Mouse (Mus musculus) limb, embryonic 15.5 days (tissue): ENCODE measurements around the gene Fbln7. TPM values are rescaled to one million over a fixed set of nuclear protein-coding genes. Genes with fewer than 3 reads are reported as not detected.
A peak's percentile ranks its signal among the peaks of the same experiment; 100 is the strongest.

ENCODE experiments used
- ATAC-seq: fragments of 200-750 bp; cut with Nextera tagmentation; 2 replicates; pipeline ENCODE4 v1.8.0; 2017; ENCODE audit warnings: low read depth, moderate TSS enrichment; ENCODE audit not compliant: insufficient number of reproducible peaks, low FRiP score, low TSS enrichment
- H3K27ac ChIP-seq: fragments of 300-500 bp; sonication (generic); 2 replicates; pipeline ENCODE4 v1.5.1; 2015; ENCODE audit warnings: moderate library complexity, mild to moderate bottlenecking, inconsistent platforms
- H3K27me3 ChIP-seq: fragments of 300-500 bp; sonication (generic); 2 replicates; pipeline ENCODE4 v1.6.1; 2015; ENCODE audit warnings: inconsistent platforms
- H3K36me3 ChIP-seq: fragments of 300-500 bp; sonication (generic); 2 replicates; pipeline ENCODE4 v1.6.1; 2015; ENCODE audit warnings: inconsistent platforms
- H3K4me1 ChIP-seq: fragments of 300-500 bp; sonication (generic); 2 replicates; pipeline ENCODE4 v1.6.1; 2015; ENCODE audit warnings: inconsistent platforms
- H3K4me2 ChIP-seq: fragments of 300-500 bp; sonication (generic); 2 replicates; pipeline ENCODE4 v1.6.1; 2015; ENCODE audit warnings: mild to moderate bottlenecking, inconsistent platforms
- H3K4me3 ChIP-seq: fragments of 300-500 bp; sonication (generic); 2 replicates; pipeline ENCODE4 v1.5.1; 2015; ENCODE audit warnings: mild to moderate bottlenecking, inconsistent platforms
- H3K9ac ChIP-seq: fragments of 300-500 bp; sonication (generic); 2 replicates; pipeline ENCODE4 v1.6.1; 2015; ENCODE audit warnings: inconsistent platforms
- H3K9me3 ChIP-seq: fragments of 300-500 bp; sonication (generic); 2 replicates; pipeline ENCODE4 v1.6.1; 2016; ENCODE audit warnings: inconsistent platforms
- WGBS: fragments of 180-500 bp; shearing (Covaris S2); methylation state at CpG from one replicate; pipeline ENCODE4 v1.1.7; 2015; 5-methylcytosine and 5-hydroxymethylcytosine counted together
- polyA plus RNA-seq: library from polyadenylated mRNA; unstranded; fragments of >200 nt; fragmentation: Nextera tagmentation; extraction: Ambion mirVana; gene quantifications from 2 replicates; pipeline ENCODE4 v1.2.1, GENCODE M21; 2015

Gene Fbln7
- 11.4 and 11.8 TPM in 2 replicates for polyA plus RNA-seq

DNA sequence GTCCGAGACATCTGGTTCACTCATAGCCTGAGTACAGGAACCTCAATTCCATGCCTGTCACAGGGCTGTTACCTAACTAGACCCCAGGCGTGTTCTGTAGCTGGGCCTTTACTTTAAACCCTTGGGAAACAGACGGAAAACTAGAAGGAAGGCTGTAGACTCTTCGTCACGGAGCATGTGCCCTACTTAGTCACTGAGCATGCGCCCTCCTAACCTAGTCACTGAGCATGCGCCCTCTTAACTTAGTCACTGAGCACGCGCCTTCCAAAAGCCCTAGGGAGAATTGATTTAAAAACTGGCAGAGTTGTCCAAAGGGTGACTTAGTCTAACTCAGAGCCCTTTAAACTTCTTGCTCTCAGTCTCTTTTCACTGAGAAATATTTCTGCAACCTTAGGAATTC is at the start of gene Fbln7:
Fbln7 (plus strand) TSS at position 346 of the 400 bp plus-strand sequence.
- Histone ChIP-seq H3K4me2 (peak within 1 kb of the TSS; percentile 91), H3K4me1 (peaks cover 16% of the 10 kb centered on the region), H3K27me3 (peaks cover 26% of the 10 kb centered on the region), H3K9me3 (no peaks in the 10 kb centered on the region), H3K9ac (peak within 1 kb of the TSS; percentile 54), H3K27ac (peak within 1 kb of the TSS; percentile 23; the same call in 1 of the 2 replicates), H3K4me3 (peak within 1 kb of the TSS; percentile 52), H3K36me3 (no peaks in the 10 kb centered on the region)
- no peak for ATAC-seq
- 83% methylated on average over 9 of the region's 9 CpGs for WGBS

DNA sequence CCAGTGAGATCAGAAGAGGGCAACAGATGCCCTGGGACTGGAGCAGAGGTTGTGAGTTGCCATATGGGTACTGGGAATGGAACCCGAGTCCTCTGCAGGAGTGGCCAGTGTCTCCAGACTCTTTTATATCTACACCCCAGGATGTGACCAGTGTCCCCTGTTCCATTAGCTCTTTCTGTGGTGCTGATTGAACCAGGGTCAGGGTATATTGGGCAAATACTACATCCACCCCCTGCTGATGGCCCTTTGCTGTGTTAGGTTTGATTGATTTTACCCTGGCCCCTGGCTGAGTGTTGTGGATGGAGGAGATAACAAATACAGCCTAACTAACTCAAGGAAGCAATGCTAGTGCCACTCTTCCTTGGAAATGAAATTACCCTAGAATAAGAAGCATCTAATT is 46.5 kb upstream of the Fbln7 start:
- Histone ChIP-seq H3K27me3 (no peaks in the 10 kb centered on the region), H3K4me1 (peaks cover 11% of the 10 kb centered on the region; the same call in 1 of the 2 replicates), H3K4me3 (no peak overlapping the region), H3K9me3 (no peaks in the 10 kb centered on the region), H3K36me3 (no peaks in the 10 kb centered on the region), H3K27ac (no peak overlapping the region), H3K4me2 (no peak overlapping the region), H3K9ac (no peak overlapping the region)
- 76% methylated on average over 1 of the region's 1 CpGs for WGBS
- ATAC-seq: no peak

DNA sequence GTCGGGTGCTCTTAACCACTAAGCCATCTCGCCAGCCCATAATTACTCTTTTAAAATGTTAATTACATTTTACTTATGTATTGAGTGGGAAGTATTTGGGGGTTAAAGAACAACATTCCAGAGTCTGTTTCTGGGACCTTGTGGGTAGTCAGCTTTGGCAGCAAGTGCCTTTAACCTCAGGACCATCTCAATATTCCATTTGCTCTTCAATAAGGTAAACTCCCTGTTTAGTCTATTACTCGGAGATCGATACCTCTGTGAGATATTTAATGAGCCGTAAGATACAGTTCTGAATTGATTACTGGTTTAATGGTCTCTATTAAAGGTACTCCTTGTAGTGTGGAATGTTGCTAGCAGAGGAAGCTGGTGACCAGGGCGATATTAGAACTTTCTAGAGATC is 45.9 kb upstream of the Fbln7 start:
- 29% methylated on average over 6 of the region's 6 CpGs for WGBS
- H3K27me3 ChIP-seq: no peaks in the 10 kb centered on the region
- ATAC-seq: no peak
- H3K27ac ChIP-seq: peak overlapping the region; percentile 92
- peak overlapping the region; percentile 73 for H3K4me3 ChIP-seq
- H3K36me3 ChIP-seq: no peaks in the 10 kb centered on the region
- no peak overlapping the region for H3K9ac ChIP-seq
- peaks cover 11% of the 10 kb centered on the region; the same call in 1 of the 2 replicates for H3K4me1 ChIP-seq
- no peaks in the 10 kb centered on the region for H3K9me3 ChIP-seq
- H3K4me2 ChIP-seq: peak overlapping the region; percentile 71

DNA sequence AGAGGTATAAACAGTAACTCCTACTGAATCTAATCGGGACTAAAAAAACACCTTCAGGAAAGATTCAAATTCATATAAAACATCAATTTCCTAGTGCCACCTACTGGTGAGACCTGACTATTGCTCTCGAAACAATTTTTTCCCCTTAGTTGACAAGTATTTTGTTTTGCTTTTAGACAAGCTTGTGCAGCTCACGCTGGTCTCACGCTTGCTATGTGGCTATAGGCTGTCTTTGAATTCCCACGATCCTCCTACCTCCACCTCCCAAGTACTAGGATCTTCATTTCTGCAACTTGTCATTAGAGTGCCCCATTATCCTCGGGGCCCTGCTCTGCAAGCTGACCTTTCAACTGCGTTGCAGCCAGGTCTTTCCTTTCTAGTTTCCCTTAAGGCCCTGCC is 45.4 kb upstream of the Fbln7 start:
- ATAC-seq: peak; percentile 25; the same call in 1 of the 2 replicates
- Histone ChIP-seq H3K27me3 (no peaks in the 10 kb centered on the region), H3K4me2 (peak overlapping the region; percentile 71), H3K4me3 (peak overlapping the region; percentile 73), H3K9me3 (no peaks in the 10 kb centered on the region), H3K4me1 (peaks cover 11% of the 10 kb centered on the region; the same call in 1 of the 2 replicates), H3K27ac (peak overlapping the region; percentile 92), H3K9ac (0 out of 2 replicates have a peak overlapping the region, but pooled peaks have one; percentile 31), H3K36me3 (no peaks in the 10 kb centered on the region)
- under 1% methylated on average over 7 of the region's 7 CpGs for WGBS

DNA sequence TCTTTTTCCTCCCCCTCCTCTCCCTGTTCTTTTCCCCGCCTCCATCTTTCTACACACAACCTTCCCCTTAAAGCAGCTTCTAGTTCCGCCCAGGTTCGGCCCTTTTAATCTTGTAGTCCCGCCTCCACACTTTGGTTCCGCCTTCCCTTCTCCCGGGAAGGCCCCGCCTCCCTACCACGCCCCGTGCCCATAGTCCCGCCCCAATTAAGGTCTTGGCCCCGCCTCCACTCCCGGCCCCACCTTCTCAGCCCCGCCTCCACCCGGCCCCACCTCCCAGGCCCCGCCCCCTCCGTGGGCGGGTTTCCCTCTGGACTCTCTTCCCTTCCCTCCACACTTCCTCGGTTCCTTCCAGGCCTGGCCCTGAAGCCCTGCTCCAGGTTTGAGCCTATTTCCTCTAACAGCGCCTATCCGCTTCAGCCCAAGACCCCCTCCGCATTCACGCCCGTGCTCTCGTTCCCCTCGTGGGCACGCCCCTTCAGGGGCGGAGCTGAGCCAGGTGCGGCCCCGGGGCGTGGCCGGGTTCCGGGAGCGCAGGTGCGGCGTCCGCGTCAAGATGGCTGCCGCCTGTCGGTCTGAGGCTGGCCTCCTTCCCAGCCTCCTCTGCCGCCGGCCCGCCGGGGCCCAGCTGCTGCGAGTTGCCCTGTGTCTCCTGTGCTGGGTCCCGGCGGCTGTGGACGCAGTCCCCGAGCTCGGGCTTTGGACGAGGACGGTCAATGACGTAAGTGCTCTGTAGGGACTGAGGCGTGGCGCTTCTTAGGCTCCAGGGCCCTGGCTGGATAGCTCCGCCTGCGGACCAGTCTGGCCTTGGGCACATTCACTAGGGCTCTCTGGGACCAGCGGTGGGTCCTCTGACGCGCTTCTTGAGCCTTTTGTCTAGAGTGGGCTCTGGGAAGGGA is 44.7 kb upstream of the Fbln7 start, which contains the start of gene Tmem87b:
Tmem87b (plus strand) TSS at position 333 of the 896 bp plus-strand sequence.
- Histone ChIP-seq H3K27ac (peak within 1 kb of the TSS; percentile 93), H3K4me1 (peaks cover 11% of the 10 kb centered on the region; the same call in 1 of the 2 replicates), H3K9ac (peak within 1 kb of the TSS; percentile 73), H3K4me2 (peak within 1 kb of the TSS; percentile 71), H3K27me3 (no peaks in the 10 kb centered on the region), H3K4me3 (peak within 1 kb of the TSS; percentile 73), H3K9me3 (no peaks in the 10 kb centered on the region), H3K36me3 (no peaks in the 10 kb centered on the region)
- ATAC-seq: peak; percentile 93
- WGBS: under 1% methylated on average over 59 of the region's 59 CpGs

DNA sequence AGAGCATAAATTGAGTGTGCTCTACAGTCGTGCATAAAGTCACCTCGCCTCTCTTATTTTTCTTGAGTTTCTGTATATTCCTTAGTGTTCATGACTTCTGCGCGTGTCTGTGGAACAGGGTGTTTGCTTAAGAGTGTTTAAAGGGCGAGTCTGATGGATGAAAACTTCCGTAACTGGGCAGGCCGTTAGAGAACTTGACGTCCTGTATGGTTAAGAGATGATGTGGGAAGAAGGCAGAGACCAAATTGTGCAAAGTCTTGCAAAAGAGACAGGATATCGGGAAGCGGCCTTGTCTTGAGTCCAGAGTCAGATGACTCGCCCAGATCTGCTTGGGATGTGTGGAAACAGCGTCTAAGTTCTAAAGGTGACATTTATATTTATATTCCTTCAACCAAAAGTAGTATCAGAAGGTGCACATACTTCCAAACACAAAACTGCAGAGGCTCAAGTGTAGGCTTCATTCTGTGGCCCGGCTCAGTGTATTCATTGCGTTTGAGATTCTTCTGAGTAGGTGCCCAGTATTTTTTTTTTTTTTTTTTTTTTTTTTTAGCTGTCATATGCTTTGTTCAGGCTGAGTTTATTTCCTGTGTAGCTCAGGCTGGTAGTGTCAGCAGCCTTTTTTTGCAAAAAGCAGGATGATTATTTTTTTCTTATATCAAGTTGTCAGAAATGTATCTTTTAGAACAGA is 43.7 kb upstream of the Fbln7 start:
- Histone ChIP-seq H3K4me2 (peak overlapping the region; percentile 71), H3K4me3 (peak overlapping the region; percentile 73), H3K9me3 (no peaks in the 10 kb centered on the region), H3K27ac (peak overlapping the region; percentile 93), H3K9ac (peak overlapping the region; percentile 73), H3K36me3 (peaks cover 3% of the 10 kb centered on the region; the same call in 1 of the 2 replicates), H3K27me3 (no peaks in the 10 kb centered on the region), H3K4me1 (peaks cover 11% of the 10 kb centered on the region; the same call in 1 of the 2 replicates)
- WGBS: 16% methylated on average over 14 of the region's 14 CpGs
- no peak for ATAC-seq

DNA sequence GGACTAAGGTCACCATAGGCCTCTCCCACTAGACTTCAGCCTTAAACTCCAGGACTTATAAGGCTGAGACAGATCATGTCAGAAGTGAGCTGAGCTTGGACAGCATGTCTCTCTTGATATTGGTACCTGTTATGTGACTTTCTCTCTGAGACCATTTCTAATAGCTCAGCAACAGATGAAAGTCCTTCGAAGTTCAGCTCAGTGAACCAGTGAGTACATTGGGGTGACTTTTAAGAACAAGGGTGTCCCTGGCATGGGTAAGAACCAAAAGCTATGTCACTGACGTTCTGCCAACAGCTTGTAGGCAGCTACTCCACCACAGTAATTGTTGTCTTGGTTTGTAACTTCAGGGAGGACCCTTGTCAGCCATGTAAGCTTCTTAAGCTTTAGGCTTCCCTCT is 42.1 kb upstream of the Fbln7 start:
- Histone ChIP-seq H3K27ac (no peak overlapping the region), H3K36me3 (peaks cover 7% of the 10 kb centered on the region; the same call in 1 of the 2 replicates), H3K9me3 (no peaks in the 10 kb centered on the region), H3K4me2 (no peak overlapping the region), H3K4me3 (no peak overlapping the region), H3K4me1 (peaks cover 11% of the 10 kb centered on the region; the same call in 1 of the 2 replicates), H3K9ac (no peak overlapping the region), H3K27me3 (no peaks in the 10 kb centered on the region)
- WGBS: 80% methylated on average over 2 of the region's 2 CpGs
- ATAC-seq: no peak

DNA sequence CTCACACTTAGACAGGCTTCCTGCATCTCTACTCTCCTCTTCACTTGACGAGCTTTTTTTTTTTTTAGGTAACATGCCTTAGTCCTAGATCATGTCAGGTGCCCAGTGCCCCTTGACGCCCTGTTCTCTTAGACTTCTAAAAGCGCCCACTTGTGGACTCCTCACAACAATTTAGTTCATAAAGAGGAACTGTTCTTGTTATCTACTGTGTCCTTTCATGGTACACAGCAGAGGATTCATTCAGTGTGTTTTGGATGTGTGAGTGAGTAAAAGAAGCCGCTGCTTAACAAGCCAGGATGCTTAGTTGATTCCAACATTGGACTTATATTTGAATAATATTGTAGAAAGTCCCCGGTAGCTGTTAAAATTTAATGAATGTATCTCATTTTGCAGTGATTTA is 38.9 kb upstream of the Fbln7 start:
- 94% methylated on average over 5 of the region's 5 CpGs for WGBS
- no peaks in the 10 kb centered on the region for H3K9me3 ChIP-seq
- H3K4me1 ChIP-seq: peaks cover 9% of the 10 kb centered on the region; the same call in 1 of the 2 replicates
- H3K27ac ChIP-seq: no peak overlapping the region
- H3K4me2 ChIP-seq: no peak overlapping the region
- H3K36me3 ChIP-seq: peaks cover 18% of the 10 kb centered on the region
- no peak overlapping the region for H3K9ac ChIP-seq
- no peak overlapping the region for H3K4me3 ChIP-seq
- ATAC-seq: no peak
- no peaks in the 10 kb centered on the region for H3K27me3 ChIP-seq

DNA sequence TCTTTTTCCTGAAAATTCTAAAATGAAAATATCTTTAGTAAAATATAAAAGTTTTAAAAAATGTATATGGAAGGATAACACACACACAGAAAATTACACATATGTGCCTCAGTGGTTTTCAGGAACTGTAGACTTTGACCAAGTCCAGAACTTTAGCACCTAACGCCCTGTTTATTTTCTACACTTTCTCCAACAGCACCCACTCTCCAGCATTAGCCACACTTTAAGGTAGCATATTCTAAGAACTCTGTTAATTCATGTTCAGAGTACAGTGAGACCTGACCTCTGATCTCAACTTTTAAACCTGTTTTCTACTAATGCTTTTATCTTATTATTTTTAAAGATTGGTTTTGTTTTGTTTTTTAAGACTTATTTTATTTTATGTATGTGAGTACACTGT is 35.0 kb upstream of the Fbln7 start:
- 97% methylated on average over 1 of the region's 1 CpGs for WGBS
- Histone ChIP-seq H3K9ac (no peak overlapping the region), H3K4me3 (no peak overlapping the region), H3K9me3 (no peaks in the 10 kb centered on the region), H3K4me2 (no peak overlapping the region), H3K27me3 (no peaks in the 10 kb centered on the region), H3K27ac (no peak overlapping the region), H3K36me3 (peaks cover 42% of the 10 kb centered on the region), H3K4me1 (no peaks in the 10 kb centered on the region)
- no peak for ATAC-seq

DNA sequence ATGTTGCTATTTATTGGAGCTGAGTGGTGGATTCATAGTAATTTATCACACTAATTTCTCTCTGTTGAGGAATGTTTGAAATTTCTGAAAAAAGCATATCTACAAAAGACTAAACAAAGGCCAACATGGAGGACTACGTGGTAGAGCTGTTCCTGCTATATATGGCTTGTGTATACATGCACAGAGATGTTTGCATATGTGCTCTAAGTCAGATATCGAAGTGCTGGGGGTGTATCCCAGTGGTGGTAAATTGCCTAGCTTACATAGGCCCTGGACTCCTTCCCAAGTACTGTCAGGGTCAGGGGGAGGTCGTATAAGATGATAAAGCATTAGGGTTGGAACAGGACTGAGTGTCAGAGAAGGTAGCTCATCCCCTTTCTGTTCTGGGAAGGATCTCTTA is 30.2 kb upstream of the Fbln7 start:
- H3K4me3 ChIP-seq: no peak overlapping the region
- H3K27me3 ChIP-seq: no peaks in the 10 kb centered on the region
- H3K27ac ChIP-seq: no peak overlapping the region
- no peak overlapping the region for H3K9ac ChIP-seq
- no peak for ATAC-seq
- no peaks in the 10 kb centered on the region for H3K9me3 ChIP-seq
- peaks cover 72% of the 10 kb centered on the region for H3K36me3 ChIP-seq
- no peaks in the 10 kb centered on the region for H3K4me1 ChIP-seq
- no peak overlapping the region for H3K4me2 ChIP-seq
- WGBS: 87% methylated on average over 3 of the region's 3 CpGs

DNA sequence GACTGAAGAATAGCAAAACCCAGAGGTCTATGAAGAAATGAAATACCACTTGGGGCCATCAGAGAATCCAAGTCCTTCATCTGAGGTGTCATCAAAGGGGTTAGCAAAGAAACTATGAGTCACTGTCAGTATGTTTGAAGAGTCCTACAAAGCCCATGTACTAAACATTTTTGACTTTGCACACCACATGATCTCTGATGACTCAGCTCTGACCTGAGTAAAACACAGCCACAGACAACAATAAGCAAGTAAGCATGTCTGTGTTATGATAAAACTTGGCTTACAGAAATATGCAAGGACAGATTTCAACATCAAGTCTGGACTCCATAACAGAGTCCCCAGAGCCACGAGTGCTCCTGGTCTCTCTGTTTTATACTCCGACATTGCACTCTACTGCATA is 29.7 kb upstream of the Fbln7 start:
- Histone ChIP-seq H3K27ac (no peak overlapping the region), H3K9ac (no peak overlapping the region), H3K9me3 (no peaks in the 10 kb centered on the region), H3K4me2 (no peak overlapping the region), H3K27me3 (no peaks in the 10 kb centered on the region), H3K36me3 (peaks cover 76% of the 10 kb centered on the region), H3K4me3 (no peak overlapping the region), H3K4me1 (no peaks in the 10 kb centered on the region)
- ATAC-seq: no peak
- WGBS: 86% methylated on average over 2 of the region's 2 CpGs

DNA sequence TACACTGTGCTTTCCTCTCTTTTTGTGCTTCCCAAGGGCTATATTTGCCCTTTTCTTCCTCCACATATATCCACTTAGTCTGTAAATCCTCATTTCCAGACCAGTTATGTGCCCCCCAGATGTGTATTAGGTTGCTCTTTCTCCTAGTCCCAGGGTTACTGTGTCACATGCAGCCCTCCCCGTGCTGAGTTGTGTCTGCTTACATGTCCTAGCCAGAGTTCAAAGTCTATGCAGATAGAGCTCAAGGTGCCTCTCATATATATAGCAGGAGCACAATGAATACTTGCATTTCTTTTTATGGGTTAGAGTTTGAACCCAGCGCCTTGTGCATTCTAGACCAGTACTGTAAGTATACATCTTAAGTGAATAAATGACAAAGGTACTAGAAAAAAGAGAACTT is 29.3 kb upstream of the Fbln7 start:
- Histone ChIP-seq H3K36me3 (peaks cover 78% of the 10 kb centered on the region), H3K9me3 (no peaks in the 10 kb centered on the region), H3K9ac (no peak overlapping the region), H3K4me1 (no peaks in the 10 kb centered on the region), H3K27ac (no peak overlapping the region), H3K4me3 (no peak overlapping the region), H3K27me3 (no peaks in the 10 kb centered on the region), H3K4me2 (no peak overlapping the region)
- WGBS: 95% methylated on average over 2 of the region's 2 CpGs
- ATAC-seq: no peak
